Mouse (Mus musculus) thymus, postnatal 0 days (tissue): ENCODE results near the gene Thbd. TPM values are rescaled to one million over a fixed set of nuclear protein-coding genes. Genes with fewer than 3 reads are reported as not detected.

Experiments
- DNase-seq: peaks from one replicate; pipeline ENCODE4 v3.0.0-alpha.2; 2015; ENCODE audit warnings: low spot score
- polyA plus RNA-seq: library from polyadenylated mRNA; unstranded; fragments of >200 nt; fragmentation: Nextera tagmentation; extraction: Ambion mirVana; gene quantifications from 2 replicates; pipeline ENCODE4 v1.2.1, GENCODE M21; 2015

The Thbd gene
- polyA plus RNA-seq, 1 experiment from 2014 or later = 3.8 TPM

GRCm38 (mm10) chr2:148387652-148388581, 20.1 kb downstream of the Thbd start:
- no peak for DNase-seq

- no peak for DNase-seq
These were observed 21.1 kb downstream of the Thbd start for GRCm38 (mm10) chr2:148386927-148387326.

- DNase-seq = no peak
These were observed 21.5 kb downstream of the Thbd start for GRCm38 (mm10) chr2:148386476-148386875.

GRCm38 (mm10) chr2:148381076-148381475, 26.9 kb downstream of the Thbd start:
- DNase-seq = no peak

GRCm38 (mm10) chr2:148379899-148380413, 28.0 kb downstream of the Thbd start:
- no peak for DNase-seq

GRCm38 (mm10) chr2:148378817-148379342, 29.1 kb downstream of the Thbd start:
- DNase-seq = no peak

- peak; percentile 57 for DNase-seq
These were observed 32.5 kb downstream of the Thbd start for GRCm38 (mm10) chr2:148375326-148376150.

GRCm38 (mm10) chr2:148373602-148374071, 34.4 kb downstream of the Thbd start:
- no peak for DNase-seq

GRCm38 (mm10) chr2:148371743-148372630, 36.0 kb downstream of the Thbd start:
- no peak for DNase-seq

GRCm38 (mm10) chr2:148365227-148365626, 42.8 kb downstream of the Thbd start:
- DNase-seq = no peak

GRCm38 (mm10) chr2:148364536-148364935, 43.5 kb downstream of the Thbd start:
- no peak for DNase-seq

- no peak for DNase-seq
These were observed 50.8 kb downstream of the Thbd start for GRCm38 (mm10) chr2:148357145-148357544.

Other genes with a start within 250 kb of the Thbd start
- not detected in 2 replicates for gene Sstr4, start 12.8 kb downstream of the Thbd start, polyA plus RNA-seq
- gene Cd93, start 35.4 kb upstream of the Thbd start, polyA plus RNA-seq = 4.0 and 4.1 TPM in 2 replicates